Mouse (Mus musculus) embryonic fibroblast, embryonic 13.5 days (primary cell): ENCODE measurements around the gene Slc9a8. TPM values are rescaled to one million over a fixed set of nuclear protein-coding genes. Genes with fewer than 3 reads are reported as not detected.

Experiments
- H3K27ac ChIP-seq: 2 replicates; pipeline ENCODE4 v1.5.1; 2012; ENCODE audit warnings: low read length, control low read depth, inconsistent platforms; ENCODE audit not compliant: insufficient read depth
- H3K4me1 ChIP-seq: 2 replicates; pipeline ENCODE4 v1.6.1; 2011; ENCODE audit warnings: low read length; ENCODE audit not compliant: control insufficient read depth, insufficient read depth
- H3K4me3 ChIP-seq: 2 replicates; pipeline ENCODE4 v1.5.1; 2011; ENCODE audit warnings: mild to moderate bottlenecking, control low read depth, low read length; ENCODE audit not compliant: insufficient read depth
- CTCF ChIP-seq: IDR thresholded peaks from 2 replicates; pipeline ENCODE4 v1.5.1; 2011; ENCODE audit warnings: mild to moderate bottlenecking, control low read depth, low read length, moderate library complexity, borderline replicate concordance; ENCODE audit not compliant: insufficient read depth
- POLR2A ChIP-seq: IDR thresholded peaks from 2 replicates; pipeline ENCODE4 v1.6.1; 2011; ENCODE audit warnings: low read depth, mild to moderate bottlenecking, control low read depth, low read length, moderate library complexity
- polyA plus RNA-seq: library from polyadenylated mRNA; stranded (reverse); fragments of >200 nt; gene quantifications from 2 replicates; pipeline ENCODE4 v1.2.4, GENCODE M21; 2011; ENCODE audit warnings: low read depth; ENCODE audit not compliant: missing spikeins, insufficient read length

Gene Slc9a8
- polyA plus RNA-seq, 1 experiment, result 38.0 TPM

DNA sequence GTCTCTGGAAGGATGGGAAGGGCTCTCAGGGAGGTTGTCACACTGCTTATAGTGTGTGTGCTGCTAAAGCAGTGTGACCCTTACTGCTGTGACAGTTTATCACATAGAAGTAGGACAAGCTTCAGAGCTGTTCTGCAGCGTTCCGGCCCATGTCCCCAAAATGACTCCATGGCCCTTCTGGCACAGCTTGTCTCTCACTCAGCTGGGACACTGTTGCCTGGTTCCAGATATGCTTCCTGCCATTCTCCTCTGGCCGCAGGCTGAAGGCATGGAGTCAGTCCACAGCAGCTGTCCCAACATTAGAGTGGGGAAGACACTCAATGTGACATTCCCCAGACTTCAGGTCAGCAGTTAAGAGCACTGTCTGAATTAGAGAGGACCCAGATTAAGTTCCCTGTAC is 37.0 kb downstream of the Slc9a8 start:
- Histone ChIP-seq H3K4me1 (no peaks in the 10 kb centered on the region), H3K4me3 (no peak overlapping the region), H3K27ac (no peak overlapping the region)
- TF ChIP-seq CTCF (no peak), POLR2A (no peak)

DNA sequence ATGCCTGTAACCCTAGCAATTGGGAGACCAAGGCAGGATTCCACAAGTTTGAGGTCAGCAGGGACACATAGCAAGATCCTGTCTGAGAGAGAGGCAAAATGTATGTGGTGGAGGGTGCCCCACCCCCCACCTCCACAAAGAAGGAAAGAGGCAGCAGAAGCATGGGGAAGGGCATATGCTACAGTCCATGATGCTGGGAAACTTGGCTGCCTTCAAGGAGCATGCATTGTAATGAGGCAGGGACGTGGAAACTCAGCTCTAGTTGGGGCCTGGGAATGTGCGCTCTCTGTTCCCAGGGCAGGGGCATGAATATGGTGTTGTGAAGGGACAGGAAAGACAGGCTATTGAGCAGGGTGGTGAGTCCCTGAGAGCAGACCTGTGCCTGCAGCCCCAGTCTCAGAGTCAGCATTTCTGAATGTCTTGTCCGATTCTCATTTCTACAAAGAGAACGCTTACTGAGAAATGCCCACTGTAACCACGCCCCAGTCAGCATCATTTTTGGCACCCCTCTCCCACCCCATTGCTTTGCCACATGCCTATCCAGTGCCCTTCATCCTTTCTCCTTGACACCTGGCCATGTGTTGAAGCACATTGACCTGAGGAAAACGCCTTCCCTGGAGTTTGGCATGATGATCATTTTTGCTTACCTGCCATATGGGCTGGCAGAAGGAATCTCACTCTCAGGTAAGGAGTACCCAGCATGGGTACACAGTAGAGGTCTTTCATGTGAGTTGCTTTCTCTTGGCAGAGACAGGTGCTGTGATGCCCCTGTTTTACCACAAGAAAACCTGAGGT is 37.8 kb downstream of the Slc9a8 start:
- Histone ChIP-seq H3K27ac (no peak overlapping the region), H3K4me1 (no peaks in the 10 kb centered on the region), H3K4me3 (no peak overlapping the region)
- TF ChIP-seq POLR2A (no peak), CTCF (no peak)

DNA sequence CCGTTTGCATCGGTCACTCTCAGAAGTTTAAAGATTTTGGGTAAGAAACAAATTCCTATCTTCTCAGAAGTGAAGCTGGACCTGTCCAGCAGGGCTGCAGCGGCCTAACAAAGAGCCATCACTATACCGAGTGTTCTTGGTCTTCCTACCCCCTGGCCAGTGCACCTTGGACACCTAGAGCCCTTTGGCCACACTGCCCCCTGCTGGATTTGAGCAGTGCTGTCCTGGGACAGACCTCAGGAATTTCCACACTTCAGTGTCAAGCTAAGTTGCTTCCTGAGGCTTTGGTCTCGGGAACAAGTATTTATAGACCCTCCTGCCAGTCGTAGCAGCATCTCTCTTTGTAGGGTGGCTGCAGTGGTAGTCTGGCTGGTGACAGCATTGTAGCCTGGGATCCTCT is 41.4 kb downstream of the Slc9a8 start:
- no peak overlapping the region for H3K4me3 ChIP-seq
- H3K4me1 ChIP-seq, result peaks cover 5% of the 10 kb centered on the region; the same call in 1 of the 2 replicates
- no peak overlapping the region for H3K27ac ChIP-seq
- TF ChIP-seq CTCF (peak; percentile 86), POLR2A (no peak)

DNA sequence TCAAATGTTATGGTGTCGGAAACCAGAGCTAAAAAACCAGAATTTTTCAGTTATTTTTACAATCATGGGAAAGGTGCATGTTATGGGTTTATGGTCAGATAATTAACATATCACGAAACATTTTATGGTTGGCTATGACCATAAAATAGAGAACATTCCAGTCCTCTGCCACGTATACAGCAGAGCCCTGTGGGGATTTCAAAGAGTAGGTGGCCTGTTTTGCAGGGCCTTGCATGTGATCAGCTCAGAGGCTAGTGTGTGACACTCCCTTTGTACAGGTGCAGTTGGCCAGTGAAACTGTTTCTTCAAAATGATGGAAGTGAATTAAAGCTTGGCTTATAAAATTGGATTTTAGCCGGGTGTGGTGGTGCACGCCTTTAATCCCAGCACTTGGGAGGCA is 42.3 kb downstream of the Slc9a8 start:
- Histone ChIP-seq H3K27ac (no peak overlapping the region), H3K4me1 (peaks cover 5% of the 10 kb centered on the region; the same call in 1 of the 2 replicates), H3K4me3 (no peak overlapping the region)
- TF ChIP-seq CTCF (no peak), POLR2A (no peak)

DNA sequence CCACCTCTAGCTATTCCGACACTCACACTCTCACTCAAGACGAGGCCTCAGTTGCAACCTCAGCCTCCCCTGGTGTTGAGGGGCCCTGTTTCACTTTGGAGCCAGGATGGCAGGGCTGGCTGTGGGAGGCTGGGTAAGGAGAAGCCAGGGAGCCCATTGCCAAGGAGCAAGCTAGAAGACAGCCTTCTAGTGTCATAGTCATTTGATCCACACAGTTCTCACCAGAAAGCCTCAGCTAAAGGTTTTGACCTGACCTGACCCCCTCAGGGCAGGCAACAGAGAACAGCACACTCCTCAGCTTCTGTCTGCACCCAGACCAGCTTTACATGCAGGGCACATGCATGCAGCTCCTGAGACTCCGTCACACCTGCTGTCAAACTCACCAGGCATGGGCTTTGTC is 44.4 kb downstream of the Slc9a8 start:
- Histone ChIP-seq H3K4me1 (peaks cover 5% of the 10 kb centered on the region; the same call in 1 of the 2 replicates), H3K4me3 (no peak overlapping the region), H3K27ac (no peak overlapping the region)
- TF ChIP-seq CTCF, result no peak
- no peak for TF ChIP-seq POLR2A

DNA sequence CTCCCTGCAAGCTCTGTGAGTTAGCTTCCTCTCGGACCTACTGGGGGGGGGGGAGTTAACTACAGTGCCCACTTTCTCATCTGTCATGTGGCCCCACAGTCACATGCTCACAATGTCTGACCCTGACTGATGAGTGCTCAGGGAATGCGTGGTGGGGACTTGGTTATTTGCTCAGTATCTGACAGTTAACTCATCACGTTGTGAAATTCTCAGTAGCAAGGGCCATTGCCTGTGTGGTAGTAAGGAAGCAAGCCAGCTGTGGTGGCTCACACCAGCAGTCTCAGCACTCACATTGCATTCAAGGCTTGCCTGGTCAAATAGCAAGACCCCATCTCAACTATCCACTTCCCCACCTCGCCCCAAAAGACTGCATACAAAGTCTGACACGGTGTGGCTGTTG is 45.7 kb downstream of the Slc9a8 start:
- TF ChIP-seq POLR2A (no peak), CTCF (no peak)
- Histone ChIP-seq H3K4me1 (peaks cover 5% of the 10 kb centered on the region; the same call in 1 of the 2 replicates), H3K27ac (no peak overlapping the region), H3K4me3 (no peak overlapping the region)

DNA sequence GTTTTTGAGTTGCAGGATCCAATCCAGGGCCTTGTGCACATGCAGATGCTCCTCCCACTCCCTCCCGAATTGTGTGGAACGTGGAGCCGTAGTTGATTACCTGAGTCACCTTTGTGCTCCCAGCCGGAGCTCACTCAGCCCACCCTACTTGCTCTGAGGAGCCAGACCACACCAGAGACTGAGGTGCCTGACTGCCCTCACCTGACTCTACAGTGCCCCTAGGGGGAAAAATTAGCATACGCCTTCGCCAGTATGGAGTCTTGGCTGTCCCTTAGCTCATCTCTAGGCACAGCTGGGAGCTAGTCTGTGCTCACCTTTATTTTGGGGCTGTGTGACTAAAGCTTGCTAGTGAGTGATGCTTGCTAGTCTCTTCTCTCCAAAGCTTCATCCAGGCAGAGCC is 46.9 kb downstream of the Slc9a8 start:
- TF ChIP-seq CTCF (no peak), POLR2A (no peak)
- H3K4me3 ChIP-seq, result no peak overlapping the region
- peaks cover 5% of the 10 kb centered on the region; the same call in 1 of the 2 replicates for H3K4me1 ChIP-seq
- no peak overlapping the region for H3K27ac ChIP-seq

DNA sequence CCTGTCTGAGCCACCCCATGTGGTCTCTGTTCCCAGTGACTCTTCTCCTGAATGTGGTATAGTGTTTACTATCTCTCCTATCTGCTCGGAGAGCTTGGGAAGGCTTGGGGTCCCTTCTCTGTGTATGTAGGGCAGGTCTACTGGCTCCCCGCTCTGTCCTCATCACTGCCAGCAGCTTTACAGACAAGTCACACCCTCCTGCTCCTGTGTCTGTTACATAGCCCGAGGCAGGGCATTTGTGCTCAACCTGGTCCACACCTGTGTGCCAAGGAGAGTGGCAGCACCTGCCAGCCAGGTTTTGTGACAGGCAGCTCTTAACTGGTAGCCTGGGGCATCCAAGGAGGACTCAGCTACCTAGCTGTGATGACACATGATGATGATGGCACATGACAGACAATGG is 49.1 kb downstream of the Slc9a8 start:
- Histone ChIP-seq H3K27ac (no peak overlapping the region), H3K4me1 (no peaks in the 10 kb centered on the region; the same call in 1 of the 2 replicates), H3K4me3 (no peak overlapping the region)
- TF ChIP-seq CTCF, result no peak
- TF ChIP-seq POLR2A, result no peak

DNA sequence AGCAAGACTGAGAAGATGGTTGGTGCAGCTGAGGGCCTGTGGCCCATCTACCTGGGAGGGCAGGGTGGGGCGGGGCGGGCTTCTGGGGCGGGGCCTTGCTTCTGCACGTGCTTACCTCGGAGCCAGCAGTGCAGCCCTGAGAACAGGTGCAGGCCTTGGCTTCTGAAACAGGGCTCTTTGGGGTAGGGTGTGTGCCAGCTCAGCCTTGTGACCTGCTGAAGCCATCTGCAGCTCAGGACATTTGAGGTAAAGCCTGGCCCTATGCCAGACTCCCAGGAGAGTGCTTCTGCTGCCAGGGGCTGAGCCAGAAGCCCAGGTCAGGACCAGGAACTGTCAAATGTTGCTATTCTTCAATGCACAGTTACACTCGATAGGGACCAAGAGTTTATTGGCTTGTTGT is 50.1 kb downstream of the Slc9a8 start:
- Histone ChIP-seq H3K4me3 (no peak overlapping the region), H3K4me1 (no peaks in the 10 kb centered on the region), H3K27ac (no peak overlapping the region)
- TF ChIP-seq CTCF (no peak), POLR2A (no peak)

DNA sequence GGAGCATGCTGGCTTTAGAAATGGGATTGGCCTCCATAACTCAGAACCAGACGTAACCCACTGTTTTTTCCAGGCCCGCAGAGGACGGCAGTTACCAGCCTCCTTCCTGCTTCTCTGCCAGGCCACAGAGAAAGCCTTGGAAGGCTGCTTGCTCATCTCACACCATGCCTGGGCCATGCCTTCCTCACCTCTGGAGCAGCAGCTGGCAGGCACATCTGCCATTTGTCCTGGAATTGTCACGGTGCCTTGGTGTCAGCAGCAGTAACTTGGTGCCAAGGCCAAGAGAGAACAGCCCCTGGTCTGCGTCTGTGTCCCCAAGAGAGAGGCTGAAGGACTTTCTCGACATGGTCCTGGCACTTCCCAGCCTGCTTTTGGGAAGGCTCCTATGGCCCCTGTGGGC is 52.7 kb downstream of the Slc9a8 start:
- Histone ChIP-seq H3K4me3 (no peak overlapping the region), H3K4me1 (no peaks in the 10 kb centered on the region), H3K27ac (no peak overlapping the region)
- no peak for TF ChIP-seq POLR2A
- TF ChIP-seq CTCF, result no peak

DNA sequence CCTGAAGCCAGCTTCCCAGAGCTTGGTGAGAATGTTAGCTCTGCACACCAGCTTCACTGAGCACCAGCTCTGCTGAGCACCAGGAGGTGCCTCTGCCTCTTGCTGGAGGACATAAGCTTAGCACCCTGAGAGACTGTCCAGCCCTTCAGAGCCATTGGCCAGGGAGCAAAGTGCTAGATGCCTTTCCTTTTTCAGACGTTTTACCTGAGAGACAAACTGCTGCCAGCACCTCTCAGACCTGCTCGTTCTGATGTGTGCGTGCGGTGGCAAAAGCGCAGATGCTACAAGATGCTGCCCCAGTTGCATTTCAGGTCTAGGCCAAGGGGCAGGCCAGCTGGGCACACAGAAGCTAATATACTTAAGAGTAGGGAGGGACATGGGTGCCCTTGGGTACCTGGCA is 54.1 kb downstream of the Slc9a8 start:
- H3K4me3 ChIP-seq, result no peak overlapping the region
- TF ChIP-seq CTCF (no peak), POLR2A (no peak)
- no peak overlapping the region for H3K27ac ChIP-seq
- no peaks in the 10 kb centered on the region for H3K4me1 ChIP-seq

DNA sequence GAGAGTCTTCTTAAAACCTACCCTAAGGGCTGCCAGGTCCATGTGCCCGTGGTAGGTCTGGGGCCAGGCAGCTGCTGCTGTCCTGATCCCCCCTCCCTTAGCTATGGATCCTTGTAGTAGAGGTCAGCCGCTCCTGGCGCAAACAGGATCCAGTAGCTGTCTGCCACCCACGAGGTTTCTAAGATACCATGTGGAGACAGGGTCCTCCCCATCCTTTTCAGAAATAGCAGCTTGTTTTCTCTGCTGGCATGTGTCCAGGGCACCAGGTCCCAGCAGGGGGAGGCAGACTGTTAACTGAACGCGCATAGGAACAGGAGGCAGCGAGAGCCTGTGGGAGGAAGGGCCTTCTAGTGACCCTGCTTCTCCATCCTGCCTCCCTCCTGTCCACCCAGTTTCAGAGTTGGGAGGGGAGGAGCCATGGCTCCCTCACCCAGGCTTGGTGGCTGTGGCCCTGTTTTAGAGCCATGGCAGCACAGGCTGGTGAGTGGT is 54.7 kb downstream of the Slc9a8 start:
- TF ChIP-seq CTCF (peak; percentile 8; the same call in 1 of the 2 replicates), POLR2A (no peak)
- H3K4me3 ChIP-seq, result no peak overlapping the region
- no peak overlapping the region for H3K27ac ChIP-seq
- H3K4me1 ChIP-seq, result no peaks in the 10 kb centered on the region
